Mouse (Mus musculus): ENCODE data around the gene Hagh.

Gene Hagh

GRCm38 (mm10) chr17:24886134-24886931 is 46.4 kb downstream of the Hagh start, which contains the start of the genes Nubp2 and Spsb3:
Nubp2 (minus strand) TSS chr17:24886349.
Spsb3 (plus strand) TSS chr17:24886643.
- peak; percentile 97 to 100 for DNase-seq (ENCODE audit: low spot score in 2 of 2)

GRCm38 (mm10) chr17:24886932-24887271 is 47.0 kb downstream of the Hagh start:
- DNase-seq (ENCODE audit: low spot score in 2 of 2) = no peak

GRCm38 (mm10) chr17:24887291-24888080 is 47.5 kb downstream of the Hagh start:
- DNase-seq (ENCODE audit: low spot score in 2 of 2) = no peak

GRCm38 (mm10) chr17:24888862-24889261 is 48.9 kb downstream of the Hagh start:
- no peak for DNase-seq (ENCODE audit: low spot score in 2 of 2)

- DNase-seq (ENCODE audit: low spot score in 2 of 2) = no peak
Observed at GRCm38 (mm10) chr17:24890151-24891092, 50.5 kb downstream of the Hagh start.

GRCm38 (mm10) chr17:24891321-24891720 is 51.4 kb downstream of the Hagh start:
- no peak for DNase-seq (ENCODE audit: low spot score in 2 of 2)

- no peak for DNase-seq (ENCODE audit: low spot score in 2 of 2)
Observed at GRCm38 (mm10) chr17:24892785-24893184, 52.8 kb downstream of the Hagh start.

- no peak for DNase-seq (ENCODE audit: low spot score in 2 of 2)
Observed at GRCm38 (mm10) chr17:24893276-24893675, 53.3 kb downstream of the Hagh start.

GRCm38 (mm10) chr17:24894061-24894994 is 54.4 kb downstream of the Hagh start:
- DNase-seq (ENCODE audit: low spot score in 2 of 2) = no peak

- DNase-seq (ENCODE audit: low spot score in 2 of 2) = peak; percentile 87 to 89
Observed at GRCm38 (mm10) chr17:24894995-24895547, 55.1 kb downstream of the Hagh start, which contains the start of the genes Eme2 and Mrps34. Eme2 (minus strand) TSS chr17:24895087. Mrps34 (plus strand) TSS chr17:24895116.

GRCm38 (mm10) chr17:24895571-24896240 is 55.8 kb downstream of the Hagh start:
- no peak for DNase-seq (ENCODE audit: low spot score in 2 of 2)

- peak; percentile 69 to 74 for DNase-seq (ENCODE audit: low spot score in 2 of 2)
Observed at GRCm38 (mm10) chr17:24896241-24896992, 56.5 kb downstream of the Hagh start, which contains the start of gene Nme3. Nme3 (plus strand) TSS chr17:24896500.

- DNase-seq (ENCODE audit: low spot score in 2 of 2) = no peak
Observed at GRCm38 (mm10) chr17:24896993-24897269, 57.0 kb downstream of the Hagh start.

GRCm38 (mm10) chr17:24897600-24897999 is 57.7 kb downstream of the Hagh start:
- DNase-seq (ENCODE audit: low spot score in 2 of 2) = no peak

- no peak for DNase-seq (ENCODE audit: low spot score in 2 of 2)
Observed at GRCm38 (mm10) chr17:24898041-24898854, 58.3 kb downstream of the Hagh start.

- DNase-seq (ENCODE audit: low spot score in 2 of 2) = no peak
Observed at GRCm38 (mm10) chr17:24899153-24899552, 59.2 kb downstream of the Hagh start.

- no peak for DNase-seq (ENCODE audit: low spot score in 2 of 2)
Observed at GRCm38 (mm10) chr17:24900014-24900413, 60.1 kb downstream of the Hagh start.

GRCm38 (mm10) chr17:24902124-24902523 is 62.2 kb downstream of the Hagh start:
- DNase-seq (ENCODE audit: low spot score in 2 of 2) = no peak

Data from frontal cortex, postnatal 36 days (tissue).